Mouse (Mus musculus): ENCODE measurements around the gene Nemf. TPM values are rescaled to one million over a fixed set of nuclear protein-coding genes. Genes with fewer than 3 reads are reported as not detected.

The Nemf gene
- 34.3 and 37.5 TPM in 2 replicates for total RNA-seq (2012; rRNA removed)
- total RNA-seq (2014; rRNA removed) = 56.6 and 71.0 TPM in 2 replicates
- polyA plus RNA-seq (2012; ENCODE audit: insufficient read length, low read depth) = 44.9 and 54.7 TPM in 2 replicates

DNA sequence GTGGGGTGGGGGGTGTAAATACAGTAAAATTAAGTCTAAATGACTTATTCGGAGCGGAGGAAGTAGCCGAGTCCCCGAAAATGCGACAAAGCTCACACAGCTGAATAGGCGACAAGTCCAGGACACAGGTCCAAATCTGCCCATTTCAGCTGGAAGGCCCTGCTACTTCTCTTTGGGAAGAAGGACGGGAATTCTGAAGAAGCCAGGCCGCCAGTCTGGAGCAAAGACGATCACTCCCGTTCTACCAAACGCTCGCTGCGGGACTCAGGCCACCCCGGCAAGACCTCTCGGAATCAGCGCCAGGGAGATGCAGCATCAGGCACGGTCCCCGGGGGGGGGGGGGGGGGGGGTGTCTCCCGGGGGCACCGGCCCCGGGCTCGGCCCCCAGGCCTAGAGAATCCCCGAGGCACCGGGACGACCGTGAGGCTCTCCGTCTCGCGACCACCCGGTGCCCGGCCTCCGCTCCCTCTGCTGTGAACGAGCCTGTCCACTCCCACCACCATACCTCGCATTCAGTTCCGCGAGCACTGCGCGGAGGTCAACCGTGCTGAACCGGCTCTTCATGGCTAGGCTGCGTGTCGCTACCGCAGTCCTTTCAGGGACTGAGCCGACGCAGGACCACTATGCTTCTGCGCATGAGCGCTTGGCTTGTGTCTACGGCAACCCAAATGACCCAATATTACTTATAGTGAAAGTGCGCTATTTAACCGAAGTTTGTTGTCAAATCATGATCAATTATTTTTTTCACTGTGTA is at the start of gene Nemf:
Nemf (minus strand) TSS at position 620 of the 754 bp plus-strand sequence.
- DNase-seq (ENCODE audit: extremely low read depth) = peak; percentile 86
- Histone ChIP-seq H3K4me2 (ENCODE audit: insufficient read depth, low read depth, poor library complexity, severe bottlenecking) (peak within 1 kb of the TSS; percentile 69), H3K9me3 (replicated peaks; ENCODE audit: low read length) (no peaks in the 10 kb centered on the region), H3K4me3 (replicated peaks in 1 of 3; ENCODE audit: low read depth in 2 of 3, low read length in 2 of 3, poor library complexity in 1 of 3) (peak within 1 kb of the TSS; percentile 90 to 99 (median 96)), H3K27ac (ENCODE audit: insufficient read depth, low read depth) (peak within 1 kb of the TSS; percentile 78; the same call in 1 of the 2 replicates), H3K79me2 (replicated peaks; ENCODE audit: control insufficient read depth, extremely low read depth, insufficient read depth, poor library complexity, severe bottlenecking) (peaks cover 23% of the 10 kb centered on the region), H3K4me1 (ENCODE audit: control insufficient read depth in 1 of 2, insufficient read depth in 2 of 2) (peaks cover 5 to 13% of the 10 kb centered on the region in 2 experiments), H3K36me3 (replicated peaks in 1 of 2; ENCODE audit: control insufficient read depth in 1 of 2, insufficient read depth in 1 of 2, low read length in 1 of 2) (peaks cover 22 to 34% of the 10 kb centered on the region in 2 experiments), H3K27me3 (replicated peaks) (no peaks in the 10 kb centered on the region), H3K9ac (ENCODE audit: insufficient read depth, low read depth) (peak within 1 kb of the TSS; percentile 97)
- TF ChIP-seq MAZ (IDR thresholded peaks at IDR 0.05; ENCODE audit: low read depth, low read length) = no peak
- peak; percentile 73; the same call in 1 of the 2 replicates for TF ChIP-seq TBP (conservative IDR thresholded peaks at IDR 0.05; ENCODE audit: low read depth, low read length)
- TF ChIP-seq MXI1 (IDR thresholded peaks at IDR 0.05; ENCODE audit: low read depth, low read length) = peak; percentile 74
- TF ChIP-seq ZKSCAN1 (IDR thresholded peaks at IDR 0.05; ENCODE audit: borderline replicate concordance, low read depth, low read length) = no peak
- peak; percentile 94 for TF ChIP-seq POLR2A (IDR thresholded peaks at IDR 0.05; ENCODE audit: low read depth, low read length)
- TF ChIP-seq MEF2A (IDR thresholded peaks at IDR 0.05; ENCODE audit: borderline replicate concordance, low read depth, low read length) = peak; percentile 26; the same call in 1 of the 2 replicates
- peak; percentile 88 for TF ChIP-seq NRF1 (IDR thresholded peaks at IDR 0.05; ENCODE audit: low read depth, low read length)
- peak; percentile 12; the same call in 1 of the 2 replicates for TF ChIP-seq JUND (conservative IDR thresholded peaks at IDR 0.05; ENCODE audit: low read depth, low read length)
- TF ChIP-seq CHD1 (IDR thresholded peaks at IDR 0.05; ENCODE audit: low read depth, low read length) = no peak
- no peak for TF ChIP-seq ZNF384 (IDR thresholded peaks at IDR 0.05; ENCODE audit: low read depth, low read length)
- TF ChIP-seq MYC (IDR thresholded peaks at IDR 0.05; ENCODE audit: low read depth, low read length) = no peak; the same call in 1 of the 2 replicates
- TF ChIP-seq USF1 (IDR thresholded peaks at IDR 0.05; ENCODE audit: low read depth, low read length) = no peak
- no peak for TF ChIP-seq ETS1 (conservative IDR thresholded peaks at IDR 0.05; ENCODE audit: low read depth, low read length)
- TF ChIP-seq SMC3 (IDR thresholded peaks at IDR 0.05; ENCODE audit: low read depth, low read length) = no peak
- peak; percentile 82; the same call in 1 of the 2 replicates for TF ChIP-seq ZMIZ1 (IDR thresholded peaks at IDR 0.05; ENCODE audit: low read depth, low read length)
- TF ChIP-seq EP300 (IDR thresholded peaks at IDR 0.05; ENCODE audit: low read length) = no peak
- no peak for TF ChIP-seq CTCF (conservative IDR thresholded peaks at IDR 0.05 in 1 of 2, IDR thresholded peaks at IDR 0.05 in 1 of 2; ENCODE audit: low read depth in 2 of 2, low read length in 2 of 2)
- no peak for TF ChIP-seq ZC3H11A (IDR thresholded peaks at IDR 0.05; ENCODE audit: low read depth, low read length)
- TF ChIP-seq ELF1 (IDR thresholded peaks at IDR 0.05; ENCODE audit: low read depth, low read length) = peak; percentile 64; the same call in 1 of the 2 replicates
- peak; percentile 71; the same call in 1 of the 2 replicates for TF ChIP-seq KAT2A (IDR thresholded peaks at IDR 0.05; ENCODE audit: insufficient replicate concordance, low read length)
- TF ChIP-seq HCFC1 (IDR thresholded peaks at IDR 0.05; ENCODE audit: low read depth, low read length) = peak; percentile 85
- TF ChIP-seq RCOR1 (conservative IDR thresholded peaks at IDR 0.05; ENCODE audit: low read depth, low read length) = 0 out of 2 replicates have a peak, but pooled peaks have one; percentile 19
- TF ChIP-seq CHD2 (IDR thresholded peaks at IDR 0.05; ENCODE audit: low read length) = no peak
- no peak for TF ChIP-seq USF2 (conservative IDR thresholded peaks at IDR 0.05; ENCODE audit: low read depth, low read length)
- TF ChIP-seq TCF12 (IDR thresholded peaks at IDR 0.05; ENCODE audit: low read depth, low read length) = peak; percentile 82
- TF ChIP-seq NELFE (IDR thresholded peaks at IDR 0.05; ENCODE audit: low read depth, low read length) = peak; percentile 80
- 0 out of 2 replicates have a peak, but pooled peaks have one; percentile 9 for TF ChIP-seq BHLHE40 (IDR thresholded peaks at IDR 0.05; ENCODE audit: low read depth, low read length)
- peak; percentile 73 for TF ChIP-seq SIN3A (IDR thresholded peaks at IDR 0.05; ENCODE audit: low read length)
- peak; percentile 83; the same call in 1 of the 2 replicates for TF ChIP-seq POLR2AphosphoS2 (IDR thresholded peaks at IDR 0.05; ENCODE audit: low read depth, low read length)
- dilution Hi-C loops (cut with MboI; ENCODE audit: extremely low pct_ligation_motif_present, extremely low pct_unique_long_range_greater_than_20kb, low sequenced_read_pairs) (no loop called here), in situ Hi-C loops (cut with MboI; ENCODE audit: low pct_ligation_motif_present, low pct_unique_long_range_greater_than_20kb, low sequenced_read_pairs) (loop anchor here (10.0 kb wide), 2 partner anchors 218 to 338 kb away; no protein-coding TSS in a partner anchor)

All from CH12.LX (cell line).